Mouse (Mus musculus) megakaryocyte, embryonic 14.5 days (primary cell): ENCODE data around the gene Txndc2. TPM values are rescaled to one million over a fixed set of nuclear protein-coding genes. Genes with fewer than 3 reads are reported as not detected.
A peak's percentile ranks its signal among the peaks of the same experiment; 100 is the strongest.
"Not testable (repeated sequence)": the region's sequence is repeated elsewhere in the genome, so short reads cannot be mapped to it uniquely, and the experiment has no call there.

Experiments used
- H3K27me3 ChIP-seq: replicated peaks from 2 replicates; pipeline ENCODE3; 2012; ENCODE audit warnings: inconsistent platforms
- H3K36me3 ChIP-seq: replicated peaks from 2 replicates; pipeline ENCODE3; 2012; ENCODE audit warnings: low read length, inconsistent platforms, mixed read lengths
- H3K4me1 ChIP-seq: 2 replicates; pipeline ENCODE4 v1.6.1; 2012; ENCODE audit warnings: inconsistent platforms
- H3K4me3 ChIP-seq: replicated peaks from 2 replicates; pipeline ENCODE3; 2012; ENCODE audit warnings: moderate library complexity, mild to moderate bottlenecking, inconsistent platforms
- H3K9me3 ChIP-seq: 2 replicates; pipeline ENCODE4 v1.6.1; 2012; ENCODE audit warnings: inconsistent platforms
- FLI1 ChIP-seq: IDR thresholded peaks from 2 replicates; pipeline ENCODE4 v1.6.1; 2012; ENCODE audit warnings: low read length, inconsistent platforms, mixed read lengths
- GATA1 ChIP-seq: IDR thresholded peaks from 3 replicates; pipeline ENCODE4 v1.6.1; 2012; ENCODE audit warnings: mixed read lengths, low read length, inconsistent platforms, borderline replicate concordance
- polyA plus RNA-seq: library from polyadenylated mRNA; stranded (reverse); fragments of >175 nt; gene quantifications from 2 replicates; pipeline ENCODE4 v1.2.3, GENCODE M21; 2012; ENCODE audit warnings: low replicate concordance; ENCODE audit not compliant: insufficient read depth

Gene Txndc2
- polyA plus RNA-seq, 1 experiment = not detected

- TF ChIP-seq GATA1 = no peak
- TF ChIP-seq FLI1 = no peak
- Histone ChIP-seq H3K36me3 (no peaks in the 10 kb centered on the region), H3K9me3 (peaks cover 22% of the 10 kb centered on the region), H3K27me3 (peaks cover 33% of the 10 kb centered on the region), H3K4me3 (no peak overlapping the region), H3K4me1 (peaks cover 27% of the 10 kb centered on the region)
These were observed 617 bp upstream of the Txndc2 start for GRCm38 (mm10) chr17:65642578-65642991.

- Histone ChIP-seq H3K27me3 (peaks cover 39% of the 10 kb centered on the region), H3K9me3 (peaks cover 4% of the 10 kb centered on the region), H3K4me3 (no peak overlapping the region), H3K36me3 (no peaks in the 10 kb centered on the region), H3K4me1 (peaks cover 35% of the 10 kb centered on the region)
- no peak for TF ChIP-seq GATA1
- no peak for TF ChIP-seq FLI1
These were observed 2.8 kb downstream of the Txndc2 start for GRCm38 (mm10) chr17:65639144-65639543.

- Histone ChIP-seq H3K36me3 (no peaks in the 10 kb centered on the region), H3K9me3 (no peaks in the 10 kb centered on the region), H3K27me3 (peaks cover 25% of the 10 kb centered on the region), H3K4me3 (peak overlapping the region; percentile 31), H3K4me1 (peaks cover 19% of the 10 kb centered on the region)
- TF ChIP-seq FLI1 (no peak), GATA1 (no peak)
These were observed 6.1 kb downstream of the Txndc2 start for GRCm38 (mm10) chr17:65635715-65636360.

DNA sequence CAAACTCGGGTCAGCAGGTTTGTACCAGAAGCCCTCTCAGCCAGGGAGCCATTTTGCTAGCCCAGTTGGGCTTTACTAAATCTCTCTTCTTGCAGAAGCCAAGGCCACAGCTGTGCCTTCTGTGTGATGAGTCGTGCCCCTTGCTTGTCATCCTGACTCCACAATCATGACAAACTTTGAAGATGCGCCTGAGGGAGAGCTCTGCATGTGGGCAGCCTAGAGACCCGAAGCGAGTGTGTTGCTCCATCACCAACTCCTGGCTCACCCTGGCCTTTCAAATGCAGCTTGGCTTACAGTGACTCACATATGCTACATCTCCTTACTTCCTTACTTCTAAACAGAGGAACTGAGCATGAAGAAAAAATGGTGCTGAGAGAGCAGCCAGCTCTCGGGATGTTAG lies 12.0 kb downstream of the Txndc2 start:
- H3K27me3 ChIP-seq = peaks cover 6% of the 10 kb centered on the region
- no peaks in the 10 kb centered on the region for H3K36me3 ChIP-seq
- no peak overlapping the region for H3K4me3 ChIP-seq
- peaks cover 29% of the 10 kb centered on the region for H3K4me1 ChIP-seq
- no peak for TF ChIP-seq GATA1
- TF ChIP-seq FLI1 = no peak
- peaks cover 8% of the 10 kb centered on the region for H3K9me3 ChIP-seq

GRCm38 (mm10) chr17:65628823-65629532 lies 13.0 kb downstream of the Txndc2 start:
- H3K9me3 ChIP-seq = peaks cover 17% of the 10 kb centered on the region
- H3K4me3 ChIP-seq, H3K27me3 ChIP-seq, H3K36me3 ChIP-seq: not testable (repeated sequence)
- H3K4me1 ChIP-seq = peaks cover 24% of the 10 kb centered on the region

DNA sequence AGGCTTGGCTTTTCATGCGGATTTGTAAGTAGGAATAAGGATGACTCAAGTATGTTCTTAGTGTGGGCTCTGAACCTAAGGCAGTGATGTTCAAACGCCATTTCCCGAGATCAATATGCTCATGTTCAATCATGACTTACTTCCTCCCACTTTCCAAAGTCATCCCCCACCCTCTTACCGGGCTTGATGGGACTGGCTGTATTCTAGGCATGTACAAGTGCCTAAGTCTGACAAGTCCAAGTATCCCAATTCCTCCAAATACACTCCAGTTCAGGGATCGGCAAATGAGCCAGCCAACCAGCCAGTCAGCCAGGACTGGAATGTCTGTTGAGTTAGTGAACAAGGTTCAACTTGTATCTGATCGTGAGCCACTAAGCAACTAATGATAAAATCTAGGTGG lies 15.7 kb downstream of the Txndc2 start:
- no peaks in the 10 kb centered on the region for H3K36me3 ChIP-seq
- TF ChIP-seq FLI1 = no peak
- TF ChIP-seq GATA1 = no peak
- H3K4me3 ChIP-seq = no peak overlapping the region
- peaks cover 20% of the 10 kb centered on the region for H3K9me3 ChIP-seq
- H3K27me3 ChIP-seq = no peaks in the 10 kb centered on the region
- H3K4me1 ChIP-seq = peaks cover 24% of the 10 kb centered on the region

DNA sequence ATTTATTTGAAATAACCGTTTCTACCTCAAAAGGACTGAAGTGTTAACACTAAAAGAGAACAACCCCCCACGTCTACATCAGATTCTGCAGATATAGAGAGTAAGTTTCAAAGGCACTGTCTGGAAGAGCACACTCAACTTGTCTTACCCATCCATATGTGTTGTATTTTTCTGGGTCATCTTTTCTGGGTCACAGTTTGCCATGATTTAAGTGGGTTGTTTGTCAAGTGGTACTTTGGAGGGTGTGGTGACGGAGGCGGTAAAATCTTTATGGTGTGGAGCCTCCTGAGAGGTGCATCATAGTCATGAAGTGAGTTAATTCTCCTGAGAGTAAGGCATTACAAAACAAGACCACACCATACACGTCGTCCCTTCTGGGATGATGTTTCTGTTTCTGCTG lies 16.4 kb downstream of the Txndc2 start:
- Histone ChIP-seq H3K4me3 (no peak overlapping the region), H3K4me1 (peaks cover 24% of the 10 kb centered on the region), H3K9me3 (peaks cover 20% of the 10 kb centered on the region), H3K27me3 (no peaks in the 10 kb centered on the region), H3K36me3 (no peaks in the 10 kb centered on the region)
- TF ChIP-seq FLI1 = no peak
- no peak for TF ChIP-seq GATA1

GRCm38 (mm10) chr17:65623130-65623529 lies 18.8 kb downstream of the Txndc2 start:
- Histone ChIP-seq H3K9me3 (peaks cover 20% of the 10 kb centered on the region), H3K4me3 (no peak overlapping the region), H3K4me1 (peaks cover 18% of the 10 kb centered on the region), H3K36me3 (no peaks in the 10 kb centered on the region), H3K27me3 (no peaks in the 10 kb centered on the region)
- TF ChIP-seq FLI1 = no peak
- TF ChIP-seq GATA1 = no peak

- Histone ChIP-seq H3K36me3 (no peaks in the 10 kb centered on the region), H3K27me3 (no peaks in the 10 kb centered on the region), H3K9me3 (no peaks in the 10 kb centered on the region), H3K4me1 (peaks cover 20% of the 10 kb centered on the region), H3K4me3 (no peak overlapping the region)
- TF ChIP-seq GATA1 (no peak), FLI1 (no peak)
These were observed 23.5 kb downstream of the Txndc2 start for GRCm38 (mm10) chr17:65618431-65618830.

GRCm38 (mm10) chr17:65615678-65616077 lies 26.3 kb downstream of the Txndc2 start:
- H3K9me3 ChIP-seq = no peaks in the 10 kb centered on the region
- H3K4me3 ChIP-seq = no peak overlapping the region
- no peaks in the 10 kb centered on the region for H3K27me3 ChIP-seq
- TF ChIP-seq FLI1 (no peak), GATA1 (no peak)
- H3K4me1 ChIP-seq = peaks cover 26% of the 10 kb centered on the region
- H3K36me3 ChIP-seq = no peaks in the 10 kb centered on the region
